Mouse (Mus musculus): ENCODE data around the gene Tnf.

The Tnf gene

GRCm38 (mm10) chr17:35155451-35155850 is 46.4 kb downstream of the Tnf start:
- no peak for DNase-seq (ENCODE audit: low read depth, low spot score)

- DNase-seq (ENCODE audit: low read depth, low spot score): no peak
These were observed 47.2 kb downstream of the Tnf start for GRCm38 (mm10) chr17:35154616-35155015.

GRCm38 (mm10) chr17:35153931-35154330 is 47.9 kb downstream of the Tnf start:
- no peak for DNase-seq (ENCODE audit: low read depth, low spot score)

- DNase-seq (ENCODE audit: low read depth, low spot score): no peak
These were observed 48.7 kb downstream of the Tnf start for GRCm38 (mm10) chr17:35153077-35153476.

GRCm38 (mm10) chr17:35152121-35152520 is 49.7 kb downstream of the Tnf start:
- no peak for DNase-seq (ENCODE audit: low read depth, low spot score)

Data from R1 (cell line).